Mouse (Mus musculus): ENCODE data around the gene Ggt7.

DNA sequence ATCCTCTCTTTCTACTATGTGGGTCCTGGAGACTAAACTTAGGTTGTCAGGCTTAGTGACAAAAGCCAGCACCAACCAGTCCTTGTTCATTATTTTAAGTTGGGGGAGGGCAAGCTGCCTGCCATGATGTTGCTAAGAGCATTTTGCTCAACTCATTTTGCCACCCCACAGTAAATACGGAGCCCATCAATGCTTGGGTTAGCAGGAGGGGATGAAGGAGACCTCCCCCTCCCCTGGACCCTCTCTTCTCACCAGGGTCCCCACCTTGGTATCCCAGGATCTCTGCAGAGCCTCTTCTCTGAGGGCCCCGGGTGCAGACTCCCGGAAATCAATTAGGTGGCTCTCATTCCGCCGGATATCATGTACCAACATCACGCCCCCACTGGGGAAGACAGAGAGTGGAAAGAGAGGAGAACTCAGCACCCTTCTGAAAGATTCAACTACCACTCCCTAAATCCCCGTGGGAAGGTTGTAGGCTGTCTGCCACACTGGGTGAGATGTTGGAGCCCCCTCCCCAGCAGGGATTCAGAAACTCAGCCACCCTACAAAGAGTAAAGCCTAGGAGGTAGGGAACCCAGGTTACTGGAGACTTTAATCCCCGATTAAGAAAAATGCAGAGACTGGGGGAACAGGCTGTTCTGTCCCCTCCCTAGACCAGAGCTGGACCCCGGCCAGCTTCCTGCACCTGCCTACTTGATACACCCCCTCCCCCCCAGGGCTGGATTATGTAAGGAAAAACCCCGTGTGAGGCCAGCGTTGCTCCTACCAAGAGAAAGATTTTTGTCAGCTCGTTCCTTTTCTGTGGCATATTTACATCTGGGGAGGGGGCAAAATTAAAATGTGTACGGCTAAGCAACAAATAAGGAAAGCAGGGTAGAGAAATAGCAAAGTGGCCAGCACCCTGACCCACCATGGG lies 13.3 kb downstream of the Ggt7 start:
- no peak for TF ChIP-seq POLR2A (IDR thresholded peaks at IDR 0.05; ENCODE audit: insufficient read length, low read depth)
- TF ChIP-seq MYOG (IDR thresholded peaks at IDR 0.05; ENCODE audit: control insufficient read depth in 1 of 3, insufficient read depth in 1 of 3, insufficient read length in 2 of 3, low read depth in 2 of 3), result no peak
- TF ChIP-seq POLR2AphosphoS2 (IDR thresholded peaks at IDR 0.05; ENCODE audit: insufficient read length, low read depth), result no peak
